Mouse (Mus musculus): ENCODE results near the gene Clmn. TPM values are rescaled to one million over a fixed set of nuclear protein-coding genes. Genes with fewer than 3 reads are reported as not detected.
A peak's percentile ranks its signal among the peaks of the same experiment; 100 is the strongest.

Gene Clmn
- total RNA-seq (2021): 10 to 100 TPM; 14.4 to 18.3 TPM
- long read RNA-seq, experiment 1, partial matches to known transcripts: 2 of 6 reads
- long read RNA-seq, experiment 1, other reads (novel, unspliced or antisense): 4 of 6 reads
- long read RNA-seq, experiment 2, full-length matches to known transcripts: 2 of 4 reads
- long read RNA-seq, experiment 2, partial matches to known transcripts: 1 of 4 reads
- long read RNA-seq, experiment 2, other reads (novel, unspliced or antisense): 1 of 4 reads

DNA sequence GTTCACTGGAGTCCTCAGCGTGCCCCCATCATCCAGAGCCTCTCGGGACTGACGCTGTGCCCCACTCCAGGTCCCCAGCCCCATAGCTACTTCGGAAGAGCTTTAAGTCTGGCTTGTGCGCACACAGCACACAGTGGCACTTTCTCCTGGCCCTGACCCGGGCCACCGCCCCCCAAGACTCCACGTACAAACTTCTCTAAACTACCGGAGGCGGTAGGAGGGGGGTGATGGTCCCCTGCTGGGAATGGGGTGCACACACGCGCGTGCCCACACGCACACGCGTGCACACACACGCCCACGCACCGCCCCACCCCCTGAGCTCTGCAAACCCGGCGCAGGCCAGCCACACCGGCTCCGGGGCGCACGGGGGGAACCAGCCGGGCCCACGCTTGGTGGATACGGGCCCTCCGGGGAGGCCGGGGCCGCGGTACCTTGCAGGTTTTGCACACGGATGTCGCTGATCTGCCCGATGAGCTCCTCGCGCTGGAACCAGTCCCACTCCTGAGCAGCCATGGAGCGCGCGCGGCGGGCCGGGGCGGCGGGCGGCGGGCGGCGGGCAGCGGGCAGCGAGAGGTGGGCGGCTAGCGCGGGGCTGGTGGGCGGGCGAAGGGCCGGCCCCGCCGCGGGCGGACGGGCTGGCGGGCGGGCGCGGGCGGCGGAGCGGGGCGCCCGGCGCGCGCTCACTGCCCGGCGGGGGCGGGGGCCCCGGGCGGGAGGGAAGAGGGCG, at the start of gene Clmn:
Clmn (minus strand) TSS at position 638 of the 727 bp plus-strand sequence.
- DNase-seq: peak; percentile 50

DNA sequence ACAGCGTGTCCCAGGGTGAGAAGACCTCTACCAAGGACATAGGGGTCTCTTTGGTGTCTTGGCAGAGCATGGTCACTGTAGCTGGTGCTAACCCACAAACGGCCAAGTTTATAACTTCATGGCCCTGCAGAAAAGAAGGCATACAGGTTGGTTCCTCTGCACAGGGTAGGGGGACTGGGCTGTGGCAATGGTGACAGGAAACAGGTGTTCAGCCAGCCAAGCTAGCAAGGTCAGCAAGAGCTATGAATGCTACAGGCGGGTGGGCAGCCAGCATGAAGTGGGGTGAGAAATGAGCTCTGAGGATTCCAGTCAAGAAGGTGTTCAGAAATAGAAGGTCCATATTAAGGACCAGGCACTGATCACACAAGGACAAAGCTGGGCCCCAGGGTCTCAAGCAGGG, 48.1 kb upstream of the Clmn start:
- no peak for DNase-seq

GRCm38 (mm10) chr12:104912281-104912933, 47.5 kb upstream of the Clmn start:
- no peak for DNase-seq

DNA sequence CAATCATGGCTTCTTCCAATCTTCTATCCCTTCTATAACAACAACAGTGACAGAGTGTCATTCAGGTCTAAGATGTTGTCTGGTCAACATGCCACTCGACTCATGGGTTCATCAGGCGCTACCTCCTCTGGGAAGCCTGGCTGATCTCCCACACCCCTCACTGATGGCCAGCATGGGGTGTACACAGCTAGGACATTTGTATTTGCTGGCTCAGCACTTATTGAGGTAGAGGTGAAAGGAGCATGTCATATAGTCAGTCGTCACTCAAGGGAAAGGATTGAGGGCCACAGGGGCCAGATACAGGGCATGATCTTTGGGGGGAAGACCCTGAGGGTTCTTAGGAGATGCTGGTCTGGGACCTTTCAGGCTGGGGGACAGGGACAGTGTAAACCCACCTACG, 44.9 kb upstream of the Clmn start:
- DNase-seq: no peak

- no peak for DNase-seq
These were observed 44.1 kb upstream of the Clmn start for GRCm38 (mm10) chr12:104908986-104909385.

- no peak for DNase-seq
These were observed 43.3 kb upstream of the Clmn start for GRCm38 (mm10) chr12:104908024-104908781.

- no peak for DNase-seq
These were observed 42.3 kb upstream of the Clmn start for GRCm38 (mm10) chr12:104907133-104907532.

DNA sequence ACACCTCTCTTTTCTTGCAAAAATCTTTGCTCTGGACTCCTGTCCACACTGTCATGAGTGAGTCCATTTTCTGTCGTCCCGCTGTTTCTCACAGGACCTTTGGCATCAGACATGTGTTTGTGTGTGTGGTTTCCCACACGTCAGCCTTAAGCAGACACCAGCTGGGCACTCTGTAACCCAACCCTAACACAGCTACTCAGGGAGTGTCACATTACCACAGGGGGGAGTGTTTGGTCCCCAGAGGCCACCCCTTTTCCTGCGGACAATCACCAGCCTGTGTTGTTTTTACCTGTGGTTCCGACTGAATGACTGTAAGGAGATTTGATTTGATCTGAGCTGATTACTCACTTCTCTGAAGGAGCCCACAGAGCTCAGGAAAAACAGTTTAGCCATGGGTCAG, 39.3 kb upstream of the Clmn start:
- DNase-seq: no peak

DNA sequence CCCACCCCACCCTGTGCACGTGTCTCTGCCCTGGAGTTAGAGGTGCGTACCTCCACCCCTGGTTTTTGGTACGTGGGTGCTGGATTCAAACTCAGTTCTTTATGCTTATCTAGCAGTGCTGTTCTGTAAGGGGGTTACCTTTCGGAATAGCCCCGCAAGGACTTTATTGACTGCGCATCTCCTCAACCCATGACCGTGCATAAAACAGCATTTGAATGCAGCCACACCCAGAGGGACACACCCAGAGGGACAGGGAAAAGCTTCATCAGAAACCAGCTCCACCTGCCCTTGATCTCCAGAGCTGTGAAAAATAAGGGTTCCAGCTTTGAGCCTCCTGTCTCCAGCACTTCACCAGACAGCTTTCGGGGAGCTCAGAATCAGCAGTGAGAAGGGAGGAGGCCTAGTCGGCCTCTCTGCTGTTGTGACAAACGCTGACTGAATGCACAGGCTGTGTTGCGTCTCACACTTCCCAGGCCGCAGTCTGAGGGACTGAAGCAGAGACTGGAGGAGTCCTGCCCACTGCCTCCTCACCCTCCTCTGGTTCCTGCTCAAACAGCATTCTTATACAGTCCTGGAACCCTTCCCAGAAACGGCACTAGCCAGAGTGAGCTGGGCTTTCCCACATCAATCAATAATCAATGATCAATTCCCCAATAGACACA, 37.6 kb upstream of the Clmn start:
- DNase-seq: no peak

GRCm38 (mm10) chr12:104901320-104901719, 36.4 kb upstream of the Clmn start:
- no peak for DNase-seq

- DNase-seq: peak; percentile 65
These were observed 35.0 kb upstream of the Clmn start for GRCm38 (mm10) chr12:104899835-104900234.

DNA sequence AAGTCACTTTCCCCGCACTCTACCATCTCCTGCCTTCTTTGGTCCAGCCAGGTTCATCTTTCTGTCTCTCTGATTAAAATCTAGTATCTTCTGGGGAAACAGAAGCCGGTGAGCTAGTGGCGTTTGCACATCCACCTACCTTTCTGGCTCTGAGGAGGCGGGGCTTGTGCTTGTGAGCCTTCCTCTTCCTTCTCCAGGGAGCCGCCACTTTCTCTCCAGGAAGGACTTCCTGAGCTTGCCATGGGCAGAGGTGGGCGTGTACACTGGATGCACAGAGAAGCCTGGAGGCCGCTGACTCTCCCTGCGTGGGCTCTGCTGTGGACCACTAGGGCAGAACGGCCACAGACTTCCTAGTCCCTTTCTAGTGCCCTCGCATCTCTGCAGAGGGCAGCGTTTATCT, 34.3 kb upstream of the Clmn start:
- no peak for DNase-seq

GRCm38 (mm10) chr12:104898718-104899117, 33.8 kb upstream of the Clmn start:
- no peak for DNase-seq

- DNase-seq: no peak
These were observed 32.3 kb upstream of the Clmn start for GRCm38 (mm10) chr12:104897051-104897618.

DNA sequence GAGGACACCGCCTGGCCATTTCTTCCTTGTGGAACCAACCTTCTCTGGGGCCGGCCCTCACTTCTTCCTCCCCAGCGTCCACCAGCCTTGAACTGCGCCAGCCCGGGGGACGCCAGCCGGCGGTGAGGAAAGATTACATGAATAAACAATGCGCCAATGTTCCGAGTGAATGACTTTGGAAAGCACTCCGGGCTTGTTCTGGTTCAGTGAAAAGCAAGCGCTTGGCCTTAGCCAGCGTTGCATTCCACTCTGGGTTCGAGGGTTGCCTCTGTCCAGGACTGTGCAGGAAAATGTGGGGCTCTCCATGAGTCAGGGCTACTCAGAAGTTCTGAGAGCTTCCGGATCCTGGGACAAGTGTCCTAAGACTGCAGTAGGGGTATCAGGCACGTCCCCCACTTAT, 31.8 kb upstream of the Clmn start:
- DNase-seq: no peak

GRCm38 (mm10) chr12:104892245-104892644, 27.4 kb upstream of the Clmn start:
- DNase-seq: no peak

DNA sequence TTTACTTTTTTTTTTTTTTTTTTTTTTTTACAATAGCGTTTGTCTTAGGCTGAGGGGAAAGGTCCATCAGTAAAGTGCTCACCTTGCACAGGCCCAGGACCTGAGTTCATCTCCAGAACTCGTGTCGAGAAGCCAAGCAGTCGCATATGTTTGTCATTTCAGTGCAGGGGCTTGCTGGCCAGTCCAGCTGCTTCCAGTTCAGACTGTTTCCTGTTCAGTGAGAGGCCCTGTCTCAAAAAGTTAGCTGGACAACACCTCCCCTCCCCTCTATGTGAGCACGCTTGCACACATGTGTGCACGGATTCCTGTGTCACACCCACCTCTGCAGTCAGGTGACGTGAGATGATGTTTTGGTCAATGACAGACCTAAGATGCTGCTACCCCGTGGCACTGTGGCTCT, 25.2 kb upstream of the Clmn start:
- DNase-seq: no peak

- DNase-seq: no peak
These were observed 21.2 kb upstream of the Clmn start for GRCm38 (mm10) chr12:104886104-104886503.

DNA sequence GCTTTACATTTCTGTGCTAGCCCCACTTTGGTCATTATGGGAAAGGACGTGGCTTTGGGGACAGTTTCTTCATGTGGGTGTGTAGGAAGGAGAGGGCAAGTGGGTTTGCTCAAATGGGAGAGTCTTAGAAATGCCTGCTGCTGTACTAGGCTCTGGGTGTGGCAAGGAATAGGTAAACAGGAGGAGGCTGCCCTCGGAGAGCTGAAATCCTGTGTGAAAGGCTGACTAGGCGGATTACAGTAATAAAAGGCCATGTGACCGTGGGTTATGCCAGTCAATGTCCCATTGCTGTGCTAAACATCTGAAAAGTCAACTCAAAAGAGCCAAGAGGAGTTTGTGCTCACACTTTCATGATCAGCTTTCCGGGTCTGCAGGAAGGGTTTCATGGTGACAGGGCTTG, 17.7 kb upstream of the Clmn start:
- no peak for DNase-seq

- no peak for DNase-seq
These were observed 17.2 kb upstream of the Clmn start for GRCm38 (mm10) chr12:104882061-104882460.

DNA sequence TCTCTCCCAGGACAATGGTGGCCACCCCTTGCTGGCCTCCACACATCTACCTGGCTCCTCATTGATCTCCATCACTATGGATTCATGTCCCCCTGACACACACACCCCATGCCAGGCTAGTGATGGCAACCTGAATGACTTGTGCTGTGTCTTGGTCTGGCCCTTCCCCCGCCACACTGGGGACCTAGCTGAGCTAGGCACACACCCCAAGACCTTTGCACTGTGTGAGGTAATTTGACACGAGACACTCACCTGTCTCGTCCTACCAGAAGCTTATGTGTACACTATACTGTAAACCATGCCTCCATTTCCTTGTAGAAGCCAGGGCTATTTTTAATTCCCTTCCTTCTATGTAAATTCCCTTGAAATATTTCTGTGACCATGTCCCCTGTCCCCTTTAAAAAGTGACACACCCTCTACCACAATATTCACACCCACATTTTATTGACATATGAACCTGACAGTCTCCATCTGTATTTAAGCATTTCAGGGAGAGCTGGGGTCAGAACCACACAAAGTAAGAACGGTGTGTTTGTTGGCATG, 16.7 kb upstream of the Clmn start:
- DNase-seq: no peak

DNA sequence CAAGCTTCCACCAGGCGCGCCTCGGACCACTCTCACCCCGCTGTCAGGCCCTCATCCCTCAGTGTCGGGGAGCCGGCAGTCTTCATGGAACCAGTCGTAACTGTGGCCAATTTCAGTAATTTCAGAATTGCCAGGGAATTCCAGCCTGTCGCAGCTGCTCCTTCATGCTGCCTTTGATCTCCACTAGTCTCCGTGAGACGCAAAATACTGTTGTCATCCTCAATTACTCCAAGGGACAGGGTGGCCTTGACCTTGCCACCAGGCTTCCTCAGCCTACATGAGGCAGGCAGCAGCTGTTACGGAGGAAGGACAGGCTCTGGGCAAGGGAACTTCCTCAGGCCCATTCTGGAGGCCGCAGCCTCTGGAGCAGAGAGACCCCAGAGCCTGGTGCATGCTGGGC, 15.5 kb upstream of the Clmn start:
- DNase-seq: no peak

Measured in adrenal gland, postnatal 10 days (tissue).